Mouse (Mus musculus) urinary bladder, postnatal 14 days (tissue): ENCODE data around the gene Araf.

Source experiments
- DNase-seq: peaks from one replicate; pipeline ENCODE4 v3.0.0; 2021; ENCODE audit warnings: low spot score

Araf gene

DNA sequence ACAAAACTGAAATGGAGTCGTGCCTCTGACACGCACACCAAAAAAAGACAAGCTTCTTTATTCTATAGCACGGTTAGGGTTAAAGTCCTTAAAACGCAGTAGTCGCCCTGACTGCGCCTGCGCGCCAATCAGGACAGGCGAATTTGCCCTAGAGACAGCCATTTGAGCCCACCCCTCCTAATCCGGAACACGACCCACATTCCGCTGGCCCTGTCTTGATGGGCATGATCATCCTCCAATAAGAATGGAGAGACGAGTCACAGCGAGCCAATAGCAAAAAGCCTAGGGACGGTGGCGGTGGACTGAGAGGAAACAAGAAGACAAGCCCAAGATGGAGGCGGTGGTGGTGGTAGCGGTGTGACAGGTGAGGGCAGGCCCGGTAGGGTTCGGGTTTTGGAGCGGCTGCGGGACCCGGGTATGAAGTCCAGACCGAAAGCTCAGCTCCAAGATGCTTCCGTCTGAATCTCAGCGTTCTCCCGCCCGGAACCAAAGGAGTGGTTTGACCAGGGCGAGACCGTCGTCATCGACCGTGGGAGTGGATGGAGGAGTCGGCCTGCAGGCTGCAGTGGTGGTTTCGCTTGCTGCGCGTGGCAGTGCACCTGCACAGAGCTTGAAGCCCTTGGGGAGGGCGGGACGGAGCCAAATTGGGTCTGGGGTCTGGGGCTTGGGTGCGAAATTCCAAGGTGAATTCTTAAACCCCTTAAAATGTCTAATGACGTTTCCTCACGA is 50.8 kb downstream of the Araf start:
- peak; percentile 87 for DNase-seq

- DNase-seq: no peak
Measured at GRCm38 (mm10) chrX:20853794-20854193, 56.2 kb downstream of the Araf start.

DNA sequence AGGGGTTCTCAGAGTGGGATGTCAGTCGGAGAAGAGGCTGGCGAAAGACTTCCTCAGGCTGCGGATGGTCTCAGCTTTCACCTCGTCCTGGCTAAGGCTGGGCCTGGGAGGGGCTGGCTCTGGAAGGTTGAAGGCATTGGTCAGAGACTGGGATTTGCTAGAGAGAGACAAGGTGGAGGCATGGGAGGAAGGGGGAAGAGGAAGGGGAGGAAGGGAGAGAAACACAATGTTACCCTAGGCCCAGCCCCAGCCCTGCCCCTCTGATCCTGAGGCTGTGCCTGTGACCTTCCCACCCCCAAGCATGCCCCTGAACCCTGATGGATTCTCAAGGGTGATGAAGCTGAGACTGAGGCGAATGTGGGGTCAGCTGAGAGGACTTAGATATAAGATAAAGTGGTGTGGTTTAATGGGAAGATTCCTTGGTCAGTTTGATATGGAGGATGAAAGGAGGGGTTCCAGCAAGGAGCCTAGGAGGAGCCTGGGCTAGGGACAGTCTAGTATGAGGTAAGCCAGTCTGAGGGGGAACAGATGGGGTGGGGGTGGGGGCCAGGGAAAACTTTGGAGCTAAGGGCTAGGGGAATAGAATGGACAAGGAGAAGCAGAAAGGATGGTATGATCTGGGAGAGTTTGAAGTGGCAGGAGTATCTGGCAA is 64.0 kb downstream of the Araf start:
- DNase-seq: no peak

GRCm38 (mm10) chrX:20862105-20863065 is 64.8 kb downstream of the Araf start:
- DNase-seq: no peak

DNA sequence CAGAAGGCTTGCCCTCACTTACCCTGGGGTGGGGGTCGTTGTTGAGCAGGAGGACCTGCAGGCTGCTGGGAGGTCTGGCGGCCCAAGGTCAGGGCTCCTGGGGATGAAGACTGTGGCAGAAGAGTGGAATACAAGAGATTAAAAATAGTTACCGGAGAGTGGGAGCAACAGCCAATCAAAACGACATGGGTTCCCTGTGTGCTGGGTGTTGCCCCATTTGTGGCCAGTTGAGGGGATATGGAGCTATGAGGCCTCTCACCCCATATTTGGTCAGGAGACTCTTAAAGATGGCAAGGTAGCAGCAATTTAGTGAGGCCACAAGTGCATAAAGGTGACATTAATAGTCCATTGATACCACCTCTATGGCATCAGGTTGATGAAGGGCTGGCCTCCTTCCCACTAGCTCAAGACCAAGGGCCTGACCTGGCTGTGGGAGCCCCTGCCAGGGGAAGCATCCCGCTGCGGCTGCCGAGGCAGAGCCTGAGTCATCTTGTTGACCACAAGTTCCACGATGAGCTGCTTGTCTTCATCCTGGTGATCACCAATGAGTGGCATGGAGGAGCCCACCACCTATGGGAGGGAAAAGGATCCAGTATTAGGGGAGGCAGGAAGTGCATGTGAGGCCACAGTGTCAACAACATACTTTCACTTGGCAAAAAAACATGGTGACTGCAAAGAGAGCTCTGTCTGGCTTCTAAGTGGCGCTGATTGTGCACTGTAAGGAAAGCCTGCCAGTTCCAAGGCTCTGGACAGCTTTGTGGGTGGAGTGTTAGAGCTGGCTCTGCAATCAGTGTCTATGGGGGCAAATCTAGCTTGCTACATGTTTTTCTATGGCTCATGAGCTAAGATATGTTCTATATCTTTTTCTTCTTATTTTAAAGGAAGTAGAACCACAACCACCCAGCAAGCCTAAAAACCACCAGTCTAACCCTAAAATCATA is 65.8 kb downstream of the Araf start:
- no peak for DNase-seq

- no peak for DNase-seq
Measured at GRCm38 (mm10) chrX:20868091-20868490, 70.5 kb downstream of the Araf start.

DNA sequence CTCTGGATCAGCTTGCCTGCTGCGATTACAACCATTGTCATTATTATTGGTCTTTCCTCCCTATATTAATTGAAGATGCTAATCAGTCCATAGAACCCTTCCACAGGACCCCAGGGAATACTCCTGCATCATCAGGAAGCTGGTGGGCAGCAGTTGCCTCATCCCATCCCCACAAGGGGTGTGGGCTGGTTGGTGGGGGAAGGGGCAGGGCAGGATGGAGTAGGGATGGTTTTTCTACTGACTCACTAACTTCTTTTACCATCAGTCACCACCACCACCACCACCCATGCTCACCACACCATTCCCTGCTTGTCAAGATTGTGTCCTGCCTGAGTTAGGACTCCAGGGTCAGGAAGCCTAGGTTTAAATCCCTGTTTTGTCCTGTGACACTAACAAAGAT is 71.6 kb downstream of the Araf start:
- DNase-seq: no peak

DNA sequence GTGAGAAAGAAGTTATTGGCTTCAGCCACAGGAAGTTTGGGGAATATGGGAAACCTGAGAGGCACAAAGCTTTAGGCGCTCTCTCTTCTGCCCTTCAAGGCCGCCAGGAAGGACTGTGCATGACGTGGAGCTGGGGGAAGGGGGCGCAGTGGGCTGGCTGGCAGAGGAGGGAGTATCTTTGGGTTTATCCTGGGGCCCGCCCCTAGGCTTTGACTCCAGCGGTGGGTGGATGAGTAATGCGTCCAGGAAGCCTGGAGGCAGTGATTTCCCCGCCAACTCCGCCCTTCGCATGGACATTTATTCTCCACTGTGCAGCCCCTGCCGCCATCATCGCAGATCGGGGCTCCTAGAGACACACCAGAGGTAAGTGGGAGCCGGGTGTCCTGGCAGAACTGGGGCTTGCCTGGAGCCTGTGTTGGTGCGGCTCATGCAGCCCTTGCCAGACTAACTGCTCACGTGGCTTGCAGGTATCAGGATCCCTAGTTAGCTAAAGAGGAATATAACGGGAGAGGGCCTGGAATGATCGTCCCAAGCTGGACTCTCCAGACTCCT is 72.4 kb downstream of the Araf start, which contains the start of gene Timp1:
Timp1 (plus strand) TSS at position 205 of the 552 bp plus-strand sequence.
- peak; percentile 48 for DNase-seq

DNA sequence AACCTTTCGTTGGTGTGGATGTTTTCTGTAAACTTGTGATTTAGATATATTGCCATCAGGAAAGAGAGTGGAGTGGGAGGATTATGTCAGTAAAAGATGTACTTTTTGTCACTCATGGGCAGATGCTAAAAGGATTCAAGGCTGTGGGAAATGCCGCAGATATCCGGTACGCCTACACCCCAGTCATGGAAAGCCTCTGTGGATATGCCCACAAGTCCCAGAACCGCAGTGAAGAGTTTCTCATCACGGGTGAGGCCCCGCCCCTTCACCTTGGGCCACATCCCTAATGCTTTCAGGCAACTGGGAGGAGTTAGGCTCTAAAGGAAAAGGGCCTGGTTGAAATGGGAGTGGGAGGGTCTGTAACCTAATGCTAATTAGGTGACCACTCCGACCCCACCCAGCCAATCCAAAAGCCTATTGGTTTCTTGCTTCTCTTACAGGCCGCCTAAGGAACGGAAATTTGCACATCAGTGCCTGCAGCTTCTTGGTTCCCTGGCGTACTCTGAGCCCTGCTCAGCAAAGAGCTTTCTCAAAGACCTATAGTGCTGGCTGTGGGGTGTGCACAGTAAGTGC is 75.4 kb downstream of the Araf start:
- no peak for DNase-seq

DNA sequence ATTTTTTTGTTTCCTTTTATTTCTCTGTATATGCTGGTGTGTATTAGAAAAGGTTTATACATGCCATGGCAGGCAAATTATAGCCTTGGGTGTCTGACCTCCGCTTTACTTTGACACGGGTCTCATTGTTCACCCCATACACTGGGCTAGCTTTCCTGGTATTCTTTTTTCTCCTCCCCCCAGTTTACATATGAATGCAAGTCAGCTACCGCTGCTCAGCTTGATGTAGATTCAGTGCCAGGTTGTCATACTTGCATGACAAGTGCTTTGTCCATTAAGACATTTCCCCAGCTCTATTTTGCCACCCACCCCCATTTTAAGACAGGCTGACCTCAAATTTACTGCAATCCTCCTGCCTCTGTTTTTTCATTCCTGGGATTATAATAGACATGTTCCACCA is 77.6 kb downstream of the Araf start:
- DNase-seq: no peak

- DNase-seq: no peak
Measured at GRCm38 (mm10) chrX:20910074-20910473, 112.5 kb downstream of the Araf start.
